Mouse (Mus musculus) CH12.LX (cell line): ENCODE data around the gene Zfp384. TPM values are rescaled to one million over a fixed set of nuclear protein-coding genes. Genes with fewer than 3 reads are reported as not detected.

ENCODE experiments used
- DNase-seq: peaks from one replicate; pipeline ENCODE4 v3.0.0-alpha.2; 2013; ENCODE audit errors: extremely low read depth
- H3K27ac ChIP-seq: 2 replicates; pipeline ENCODE4 v1.5.1; 2012; ENCODE audit warnings: low read depth, mild to moderate bottlenecking, control low read depth, moderate library complexity; ENCODE audit not compliant: insufficient read depth
- H3K27me3 ChIP-seq: replicated peaks from 2 replicates; pipeline ENCODE3; 2012; ENCODE audit warnings: inconsistent platforms
- H3K36me3 ChIP-seq, 2 experiments: replicated peaks in 1 of 2; 2 replicates each; pipeline versions ENCODE3 to v1.6.1; 2012; ENCODE audit warnings: inconsistent platforms in 1 of 2, low read length in 1 of 2, mild to moderate bottlenecking in 1 of 2, mixed read lengths in 1 of 2, moderate library complexity in 1 of 2; ENCODE audit not compliant: control insufficient read depth in 1 of 2, insufficient read depth in 1 of 2
- H3K4me1 ChIP-seq, 2 experiments: 2 replicates each; pipeline ENCODE4 v1.6.1; 2012; ENCODE audit warnings: inconsistent platforms in 1 of 2, moderate library complexity in 1 of 2; ENCODE audit not compliant: insufficient read depth in 2 of 2, control insufficient read depth in 1 of 2
- H3K4me2 ChIP-seq: 2 replicates; pipeline ENCODE4 v1.6.1; 2012; ENCODE audit warnings: low read depth, mild to moderate bottlenecking, control low read depth; ENCODE audit not compliant: poor library complexity, insufficient read depth, severe bottlenecking
- H3K4me3 ChIP-seq, 3 experiments: fragments of 150-350 bp in 1 of 3; sonication (generic) in 1 of 3; replicated peaks in 1 of 3; 2 replicates each; pipeline versions ENCODE3 to v1.5.1; 2011 to 2012; ENCODE audit warnings: low read depth in 2 of 3, low read length in 2 of 3, mild to moderate bottlenecking in 2 of 3, moderate library complexity in 2 of 3, control low read depth in 1 of 3, improper control_type of control experiment in 1 of 3, inconsistent platforms in 1 of 3, mixed read lengths in 1 of 3; ENCODE audit not compliant: poor library complexity in 1 of 3
- H3K79me2 ChIP-seq: replicated peaks from 2 replicates; pipeline ENCODE4 v1.6.1; 2012; ENCODE audit warnings: mild to moderate bottlenecking, moderate library complexity; ENCODE audit not compliant: control insufficient read depth, poor library complexity, insufficient read depth, severe bottlenecking; ENCODE audit errors: extremely low read depth
- H3K9ac ChIP-seq: 2 replicates; pipeline ENCODE4 v1.6.1; 2012; ENCODE audit warnings: low read depth, mild to moderate bottlenecking, control low read depth, moderate library complexity; ENCODE audit not compliant: insufficient read depth
- H3K9me3 ChIP-seq: replicated peaks from 2 replicates; pipeline ENCODE3; 2012; ENCODE audit warnings: low read length, inconsistent platforms, mixed read lengths
- CHD2 ChIP-seq: IDR thresholded peaks from 2 replicates; pipeline ENCODE4 v1.6.1; 2011; ENCODE audit warnings: low read length, improper control_type of control experiment
- CTCF ChIP-seq, 2 experiments: IDR thresholded peaks in 1 of 2; conservative IDR thresholded peaks in 1 of 2; 2 replicates each; pipeline ENCODE4 v1.5.1; 2011 to 2012; ENCODE audit warnings: low read depth in 2 of 2, low read length in 2 of 2, improper control_type of control experiment in 1 of 2, inconsistent platforms in 1 of 2, mild to moderate bottlenecking in 1 of 2, moderate library complexity in 1 of 2
- HCFC1 ChIP-seq: IDR thresholded peaks from 2 replicates; pipeline ENCODE4 v1.6.1; 2012; ENCODE audit warnings: low read depth, mild to moderate bottlenecking, inconsistent platforms, low read length, improper control_type of control experiment
- JUN ChIP-seq: IDR thresholded peaks from 2 replicates; pipeline ENCODE4 v1.6.1; 2011; ENCODE audit warnings: low read depth, mild to moderate bottlenecking, low read length, improper control_type of control experiment, moderate library complexity; ENCODE audit not compliant: insufficient read depth
- MAX ChIP-seq: IDR thresholded peaks from 2 replicates; pipeline ENCODE4 v1.6.1; 2011; ENCODE audit warnings: low read length, improper control_type of control experiment
- MAZ ChIP-seq: IDR thresholded peaks from 2 replicates; pipeline ENCODE4 v1.6.1; 2012; ENCODE audit warnings: low read depth, mild to moderate bottlenecking, inconsistent platforms, low read length, improper control_type of control experiment, moderate library complexity
- MEF2A ChIP-seq: IDR thresholded peaks from 2 replicates; pipeline ENCODE4 v1.6.1; 2014; ENCODE audit warnings: low read depth, mild to moderate bottlenecking, inconsistent platforms, low read length, improper control_type of control experiment, borderline replicate concordance
- MXI1 ChIP-seq: IDR thresholded peaks from 2 replicates; pipeline ENCODE4 v1.6.1; 2011; ENCODE audit warnings: mild to moderate bottlenecking, low read depth, low read length, improper control_type of control experiment
- MYC ChIP-seq: IDR thresholded peaks from 2 replicates; pipeline ENCODE4 v1.6.1; 2011; ENCODE audit warnings: low read depth, mild to moderate bottlenecking, improper control_type of control experiment, low read length
- NRF1 ChIP-seq: IDR thresholded peaks from 2 replicates; pipeline ENCODE4 v1.6.1; 2014; ENCODE audit warnings: low read depth, mild to moderate bottlenecking, inconsistent platforms, low read length, improper control_type of control experiment, moderate library complexity
- POLR2A ChIP-seq: IDR thresholded peaks from 2 replicates; pipeline ENCODE4 v1.6.1; 2011; ENCODE audit warnings: low read depth, mild to moderate bottlenecking, improper control_type of control experiment, low read length
- POLR2AphosphoS2 ChIP-seq: IDR thresholded peaks from 2 replicates; pipeline ENCODE4 v1.6.1; 2011; ENCODE audit warnings: low read depth, low read length, improper control_type of control experiment
- RAD21 ChIP-seq: IDR thresholded peaks from 2 replicates; pipeline ENCODE4 v1.6.1; 2011; ENCODE audit warnings: low read depth, mild to moderate bottlenecking, low read length, improper control_type of control experiment, moderate library complexity
- RCOR1 ChIP-seq: conservative IDR thresholded peaks from 2 replicates; pipeline ENCODE4 v1.6.1; 2012; ENCODE audit warnings: low read depth, mild to moderate bottlenecking, inconsistent platforms, low read length, improper control_type of control experiment
- SIN3A ChIP-seq: IDR thresholded peaks from 2 replicates; pipeline ENCODE4 v1.6.1; 2012; ENCODE audit warnings: low read length, improper control_type of control experiment, inconsistent platforms
- SMC3 ChIP-seq: IDR thresholded peaks from 2 replicates; pipeline ENCODE4 v1.6.1; 2011; ENCODE audit warnings: low read depth, low read length, improper control_type of control experiment
- TBP ChIP-seq: conservative IDR thresholded peaks from 2 replicates; pipeline ENCODE4 v1.6.1; 2011; ENCODE audit warnings: low read depth, low read length, improper control_type of control experiment
- UBTF ChIP-seq: IDR thresholded peaks from 2 replicates; pipeline ENCODE4 v1.6.1; 2012; ENCODE audit warnings: low read depth, mild to moderate bottlenecking, inconsistent platforms, low read length, improper control_type of control experiment, moderate library complexity
- USF2 ChIP-seq: conservative IDR thresholded peaks from 2 replicates; pipeline ENCODE4 v1.6.1; 2011; ENCODE audit warnings: low read depth, low read length, improper control_type of control experiment
- ZC3H11A ChIP-seq: IDR thresholded peaks from 2 replicates; pipeline ENCODE4 v1.6.1; 2012; ENCODE audit warnings: low read depth, mild to moderate bottlenecking, inconsistent platforms, low read length, improper control_type of control experiment
- ZKSCAN1 ChIP-seq: IDR thresholded peaks from 2 replicates; pipeline ENCODE4 v1.6.1; 2012; ENCODE audit warnings: low read depth, inconsistent platforms, low read length, improper control_type of control experiment, borderline replicate concordance
- ZNF384 ChIP-seq: IDR thresholded peaks from 2 replicates; pipeline ENCODE4 v1.6.1; 2012; ENCODE audit warnings: low read depth, low read length, improper control_type of control experiment, inconsistent platforms
- dilution Hi-C: fragments of 300-500 bp; cut with MboI; formaldehyde crosslinking; loops from 2 replicates; pipeline ENCODE4 v1.14.3; 2020; ENCODE audit warnings: low sequenced_read_pairs; ENCODE audit not compliant: extremely low pct_unique_long_range_greater_than_20kb, extremely low pct_ligation_motif_present
- in situ Hi-C: fragments of 300-500 bp; cut with MboI; formaldehyde crosslinking; loops from 3 replicates; pipeline ENCODE4 v1.14.3; 2019; ENCODE audit warnings: low sequenced_read_pairs, low pct_ligation_motif_present, low pct_unique_long_range_greater_than_20kb, mixed read lengths
- polyA plus RNA-seq: library from polyadenylated mRNA; unstranded; fragments of >175 nt; gene quantifications from 2 replicates; pipeline ENCODE4 v1.2.1, GENCODE M21; 2012; ENCODE audit warnings: low read depth; ENCODE audit not compliant: insufficient read length
- total RNA-seq, 2 experiments: library from RNA; depleted of rRNA; stranded (reverse); fragments of 300-350 nt in 1 of 2; fragments of >200 nt in 1 of 2; gene quantifications; 2 replicates each; pipeline ENCODE4 v1.2.3; 2012 to 2014

The Zfp384 gene
- total and polyA plus RNA-seq, 3 experiments, result 14.0 to 34.4 (median 17.0) TPM

- Histone ChIP-seq H3K79me2 (no peaks in the 10 kb centered on the region), H3K4me1 (peaks cover 11 to 12% of the 10 kb centered on the region in 2 experiments), H3K9me3 (no peaks in the 10 kb centered on the region), H3K9ac (no peak within 1 kb of the TSS), H3K4me3 (peak within 1 kb of the TSS in 1 of 3 experiments; percentile 22), H3K27me3 (peaks cover 68% of the 10 kb centered on the region), H3K36me3 (no peaks in the 10 kb centered on the region), H3K4me2 (peak within 1 kb of the TSS; percentile 97), H3K27ac (no peak within 1 kb of the TSS)
- dilution Hi-C loops (no loop called here), in situ Hi-C loops (no loop called here)
- no peak for DNase-seq
- TF ChIP-seq NRF1 (no peak), POLR2A (no peak), JUN (no peak), SIN3A (no peak), MEF2A (no peak), TBP (no peak), MAX (no peak), ZNF384 (no peak), POLR2AphosphoS2 (no peak), MAZ (no peak), ZKSCAN1 (no peak), RAD21 (no peak), CHD2 (no peak), RCOR1 (no peak), MYC (no peak), USF2 (no peak), MXI1 (no peak), HCFC1 (no peak), ZC3H11A (no peak), SMC3 (no peak)
Measured at GRCm38 (mm10) chr6:124996551-124997501, 12.1 kb upstream of the Zfp384 start, which contains the start of gene Pianp. TSS of gene Pianp (plus strand) at chr6:124996694.

GRCm38 (mm10) chr6:124998066-124998465 lies 10.9 kb upstream of the Zfp384 start:
- Histone ChIP-seq H3K36me3 (no peaks in the 10 kb centered on the region), H3K9me3 (no peaks in the 10 kb centered on the region), H3K4me1 (peaks cover 11 to 12% of the 10 kb centered on the region in 2 experiments)
- DNase-seq, result no peak
- TF ChIP-seq RAD21 (no peak), SIN3A (no peak), UBTF (no peak), ZKSCAN1 (no peak), CTCF (conservative IDR thresholded peaks at IDR 0.05 in 1 of 2, IDR thresholded peaks at IDR 0.05 in 1 of 2; ENCODE audit: low read depth in 2 of 2, low read length in 2 of 2) (no peak)
- TF ChIP-seq, all 38 proteins: peak for 0
- Histone ChIP-seq H3K79me2 (no peaks in the 10 kb centered on the region), H3K27ac (no peak overlapping the region), H3K27me3 (peaks cover 59% of the 10 kb centered on the region), H3K9ac (no peak overlapping the region), H3K4me2 (0 out of 2 replicates have a peak overlapping the region, but pooled peaks have one; percentile 24), H3K4me3 (no peak overlapping the region)
- in situ Hi-C loops, result no loop called here
- dilution Hi-C loops, result no loop called here
